Mouse (Mus musculus) kidney, postnatal 4 days (tissue): ENCODE measurements around the gene Dip2a.

Experiments used
- DNase-seq, 2 experiments: peaks; one replicate each; pipeline ENCODE4 v3.0.0; 2021; ENCODE audit warnings: mixed read lengths in 2 of 2

The Dip2a gene

DNA sequence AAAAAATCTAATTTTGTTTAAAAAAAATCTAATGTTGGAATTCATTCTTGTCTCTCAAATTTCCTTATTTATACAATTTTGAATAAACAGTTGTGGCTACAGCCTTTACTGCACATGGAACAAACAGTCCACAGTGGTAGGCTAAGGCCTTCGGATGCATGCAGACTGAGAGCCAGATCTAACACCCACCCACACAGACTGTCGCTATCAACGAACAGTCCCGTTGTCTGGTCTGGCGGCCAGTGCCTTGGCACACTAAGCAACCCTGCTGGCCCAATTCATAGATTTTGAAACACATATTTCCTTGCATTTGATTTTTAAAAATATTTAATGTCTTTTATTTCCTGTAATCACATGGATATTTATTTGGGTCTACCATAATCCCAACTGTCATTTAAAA lies 45.0 kb downstream of the Dip2a start:
- DNase-seq: no peak

DNA sequence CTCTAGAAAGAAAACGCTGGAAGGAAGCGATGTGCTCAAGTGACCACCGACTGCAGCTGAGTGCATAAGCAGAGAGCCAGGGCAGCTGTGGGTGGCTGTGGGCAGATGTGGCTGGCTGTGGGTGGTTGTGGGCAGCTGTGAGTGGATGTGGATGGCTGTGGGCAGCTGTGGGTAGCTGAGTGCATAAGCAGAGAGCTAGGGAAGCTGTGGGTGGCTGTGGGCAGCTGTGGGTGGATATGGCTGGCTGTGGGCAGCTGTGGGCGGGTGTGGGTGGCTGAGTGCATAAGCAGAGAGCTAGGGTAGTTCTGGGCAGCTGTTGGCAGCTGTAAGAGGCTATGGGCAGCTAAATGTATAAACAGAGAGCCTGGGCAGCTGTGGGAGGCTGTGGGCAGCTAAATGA lies 51.9 kb downstream of the Dip2a start:
- DNase-seq: peak; percentile 18 to 29

DNA sequence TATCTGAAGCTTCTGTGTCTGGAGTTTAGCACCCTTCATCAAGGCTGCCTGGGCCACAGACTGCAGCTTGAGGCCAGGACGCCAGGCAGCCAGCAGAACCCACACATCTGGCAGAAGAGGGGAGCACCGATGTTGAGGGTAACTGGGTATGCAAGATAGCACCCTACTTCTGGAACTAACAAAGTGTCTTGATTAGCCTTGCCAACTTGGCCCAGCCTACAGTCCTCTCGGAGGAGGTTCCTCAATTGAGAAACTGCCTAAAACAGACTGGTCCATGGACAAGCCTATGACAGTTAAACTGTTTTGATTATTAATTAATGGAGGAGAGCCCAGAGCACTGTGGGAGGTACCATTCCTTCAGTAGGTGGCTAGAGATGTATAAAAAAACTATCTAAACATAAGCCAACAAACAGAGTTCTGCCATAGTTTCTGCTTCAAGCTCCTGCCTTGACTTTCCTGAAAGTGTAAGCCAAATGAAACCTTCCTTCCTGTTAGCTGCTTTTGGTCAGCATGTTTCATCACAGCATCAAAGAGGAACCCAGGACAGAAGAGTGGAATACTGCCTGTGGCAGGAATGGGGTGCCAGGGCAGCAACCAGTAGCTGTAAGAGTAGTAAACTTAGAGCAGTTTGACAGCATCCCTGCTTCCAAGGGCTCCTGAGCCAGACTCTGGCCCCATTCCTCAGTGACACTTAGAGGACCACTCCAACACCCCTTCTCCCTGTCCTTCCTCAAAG lies 55.0 kb downstream of the Dip2a start:
- DNase-seq: no peak

- DNase-seq: no peak
Measured at GRCm38 (mm10) chr10:76289052-76289451, 56.0 kb downstream of the Dip2a start.

DNA sequence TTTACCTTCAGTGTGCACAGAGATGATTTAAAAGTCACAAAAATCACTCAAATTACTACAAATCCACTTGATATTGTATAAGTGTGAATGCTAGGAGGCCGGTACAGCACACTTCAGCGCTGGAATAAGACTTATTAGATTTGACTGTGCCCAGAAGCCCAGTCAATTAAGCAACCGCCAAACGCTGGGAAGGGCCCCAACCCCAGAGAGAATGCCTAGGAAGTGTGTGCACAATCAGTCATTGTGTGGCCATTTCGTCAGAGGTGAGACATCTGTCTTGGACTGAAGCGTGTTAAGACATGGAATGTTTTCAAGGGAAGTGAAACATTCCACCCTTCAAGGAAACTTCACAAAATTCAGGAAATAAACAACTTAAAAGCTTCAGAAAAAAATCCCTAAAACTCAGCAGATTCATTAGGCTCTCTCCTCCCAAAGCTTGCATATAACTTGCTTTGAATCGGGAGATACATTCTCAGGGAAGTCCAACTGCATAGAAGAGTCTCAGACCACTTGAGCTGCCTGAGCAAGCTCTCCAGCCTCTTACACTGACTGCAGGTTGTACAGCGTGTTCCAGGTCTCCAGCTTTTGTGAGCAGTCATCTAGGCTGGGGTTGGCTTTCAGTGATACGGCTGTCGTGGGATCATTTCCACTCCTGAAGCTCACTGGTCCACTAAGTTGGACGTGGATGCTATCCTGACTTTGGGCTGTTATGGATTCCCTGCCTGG lies 56.7 kb downstream of the Dip2a start:
- DNase-seq: no peak

DNA sequence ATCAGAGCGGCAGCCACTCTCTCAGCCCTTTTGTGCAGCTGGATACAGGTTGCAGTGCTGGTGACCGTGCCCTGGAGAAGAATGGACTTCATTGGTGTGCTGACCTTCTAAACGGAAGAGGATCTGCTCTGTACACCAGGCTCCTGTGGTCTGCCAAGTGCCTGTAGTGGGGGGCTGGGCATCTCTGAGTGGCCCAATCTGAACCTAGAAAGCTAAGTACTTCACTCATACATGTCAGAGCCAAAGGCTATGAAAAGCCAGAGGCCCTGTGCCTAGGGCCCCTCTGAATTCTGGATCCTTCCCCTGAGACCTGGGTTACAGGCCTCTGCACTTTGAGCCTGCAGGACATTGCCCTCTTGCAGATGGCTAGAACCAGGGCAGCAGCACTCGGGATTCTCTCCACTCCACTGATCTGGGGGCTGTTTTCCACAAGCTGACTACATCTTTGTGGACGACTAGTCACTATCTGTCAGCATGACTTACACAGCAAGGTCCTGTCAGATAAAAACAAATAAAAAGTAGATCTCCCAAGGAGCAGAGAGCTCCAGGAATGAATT lies 66.5 kb downstream of the Dip2a start:
- DNase-seq: no peak

- DNase-seq: no peak
Measured at GRCm38 (mm10) chr10:76275256-76275655, 69.8 kb downstream of the Dip2a start.

GRCm38 (mm10) chr10:76271238-76271637 lies 73.9 kb downstream of the Dip2a start:
- DNase-seq: peak; percentile 67 to 74

- no peak for DNase-seq
Measured at GRCm38 (mm10) chr10:76262431-76262830, 82.7 kb downstream of the Dip2a start.

DNA sequence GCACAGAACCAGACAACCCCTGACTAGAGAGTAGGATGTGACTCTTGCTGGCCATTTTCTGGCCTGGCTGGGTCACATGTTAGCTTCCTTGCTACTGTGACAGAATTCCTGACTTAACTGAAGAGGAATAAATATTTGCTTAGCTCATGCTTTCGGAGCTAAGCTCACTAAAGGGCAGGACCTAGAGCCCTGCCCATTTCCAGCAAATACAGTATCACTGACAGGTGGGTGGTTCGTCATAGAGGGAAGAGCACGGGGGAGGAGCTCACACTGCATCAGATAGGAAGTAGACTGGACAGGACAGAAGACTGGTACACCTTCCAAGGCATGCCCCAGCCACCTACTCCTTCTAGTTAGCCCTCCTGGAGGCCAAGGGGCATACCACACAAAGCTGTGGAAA lies 83.6 kb downstream of the Dip2a start:
- no peak for DNase-seq

- DNase-seq: peak; percentile 44 to 57
Measured at GRCm38 (mm10) chr10:76260358-76261059, 84.6 kb downstream of the Dip2a start.

DNA sequence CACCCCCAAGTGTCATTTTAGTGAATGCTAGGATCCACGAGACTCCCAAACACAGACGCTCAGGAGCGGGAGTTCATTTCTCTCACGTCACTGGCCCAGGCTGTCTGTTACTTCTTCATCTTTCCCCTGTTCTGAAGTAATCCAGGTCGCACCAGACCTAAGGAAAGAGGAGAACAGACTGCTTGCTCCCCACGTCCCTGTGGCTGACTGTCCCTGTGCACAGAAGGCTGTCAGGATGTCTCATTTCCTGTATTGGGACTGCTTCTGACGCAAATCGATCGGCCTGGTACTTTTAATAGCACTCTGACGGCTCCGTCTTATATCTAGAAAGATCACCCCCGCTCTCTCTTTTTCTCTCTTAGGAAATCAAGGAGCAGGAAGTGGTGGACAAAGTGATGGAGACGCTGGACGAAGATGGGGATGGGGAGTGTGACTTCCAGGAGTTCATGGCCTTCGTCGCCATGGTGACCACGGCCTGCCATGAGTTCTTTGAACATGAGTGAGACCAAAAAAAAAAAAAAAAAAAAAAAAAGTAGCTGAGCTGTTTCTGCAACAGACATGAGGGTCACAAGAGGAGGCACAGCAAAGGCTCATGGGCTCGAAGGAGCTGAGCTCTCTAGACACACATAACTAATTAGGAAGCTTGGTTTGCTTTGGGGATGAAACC lies 85.4 kb downstream of the Dip2a start:
- DNase-seq: peak in 1 of 2 experiments; percentile 44

GRCm38 (mm10) chr10:76257719-76258390 lies 87.2 kb downstream of the Dip2a start:
- DNase-seq: peak; percentile 30 to 46

DNA sequence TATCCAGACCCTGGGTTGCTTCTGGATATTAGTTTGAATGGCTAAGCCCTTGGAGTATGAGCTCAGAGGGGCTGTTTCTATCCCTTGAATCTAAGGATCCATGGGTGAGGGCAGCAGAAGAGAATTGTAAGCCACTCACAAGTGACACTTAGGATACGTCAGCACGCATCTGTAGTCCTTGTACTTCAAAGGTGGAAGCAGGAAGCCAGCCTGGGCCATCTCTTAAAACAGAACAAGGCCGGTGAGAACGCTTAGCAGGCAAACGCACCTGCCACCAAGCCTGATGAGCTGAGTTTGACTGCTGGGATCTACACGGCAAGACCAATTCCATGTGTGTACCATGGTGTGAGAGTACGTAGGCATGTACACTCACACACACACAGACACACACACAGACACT lies 87.9 kb downstream of the Dip2a start:
- DNase-seq: no peak

DNA sequence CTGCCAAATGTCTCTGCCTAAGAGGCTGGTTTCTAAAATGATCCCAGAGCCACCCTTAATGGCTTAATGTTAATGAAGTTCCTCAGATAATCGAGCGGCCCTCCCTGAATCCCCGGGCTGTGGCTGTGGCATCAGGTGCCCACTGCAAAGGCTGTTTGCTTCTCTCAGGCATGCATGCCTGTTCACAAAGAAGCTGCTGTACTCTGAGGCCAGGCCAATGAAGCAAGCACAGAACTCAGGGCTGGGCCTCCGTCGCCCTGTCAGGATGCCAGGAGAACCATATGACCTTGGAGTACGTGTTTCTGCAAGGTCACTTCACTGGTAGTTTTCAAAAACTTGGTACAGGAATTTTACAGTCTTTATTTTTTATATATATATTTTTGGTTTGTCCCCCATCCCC lies 89.5 kb downstream of the Dip2a start:
- DNase-seq: no peak

DNA sequence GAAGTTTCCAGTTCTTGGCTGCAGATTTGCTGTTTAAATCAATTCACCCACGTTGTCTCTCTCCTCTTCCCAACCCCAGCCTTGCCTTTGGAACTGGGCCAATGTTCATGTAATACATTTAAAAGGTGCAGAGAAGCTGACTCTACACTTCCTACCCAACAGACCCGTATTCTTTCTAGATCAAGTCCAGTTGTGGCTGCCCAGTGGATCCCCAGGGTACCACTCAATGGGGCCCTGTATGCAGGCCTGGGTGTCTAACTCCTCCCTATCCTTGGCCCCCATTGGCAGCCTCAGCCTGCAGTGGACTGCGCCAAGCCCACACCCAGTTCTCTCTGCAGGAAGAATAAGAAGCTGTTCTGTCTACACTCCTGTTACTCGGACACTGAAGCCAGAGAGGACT lies 91.6 kb downstream of the Dip2a start, which contains the start of gene S100b:
S100b (plus strand) TSS at position 318 of the 400 bp plus-strand sequence.
- DNase-seq: peak in 1 of 2 experiments; percentile 35

GRCm38 (mm10) chr10:76253079-76253478 lies 92.0 kb downstream of the Dip2a start:
- no peak for DNase-seq

GRCm38 (mm10) chr10:76250870-76251269 lies 94.2 kb downstream of the Dip2a start:
- no peak for DNase-seq

DNA sequence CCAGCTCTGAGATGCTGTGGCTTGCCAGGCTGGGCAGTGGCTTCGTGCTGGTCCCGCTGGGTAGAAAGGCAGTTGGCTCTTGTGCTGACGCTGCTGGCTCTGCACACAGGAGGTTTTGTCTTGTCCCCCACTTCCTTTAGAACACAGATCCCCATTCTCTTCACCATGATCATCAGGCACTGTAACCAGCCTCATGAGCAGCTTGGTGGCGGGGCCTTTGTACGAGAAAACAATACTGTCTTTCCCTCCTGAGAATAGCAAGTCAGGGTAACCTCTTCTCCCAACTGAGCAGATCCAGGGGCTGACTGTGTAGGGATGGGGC lies 96.5 kb downstream of the Dip2a start:
- no peak for DNase-seq

DNA sequence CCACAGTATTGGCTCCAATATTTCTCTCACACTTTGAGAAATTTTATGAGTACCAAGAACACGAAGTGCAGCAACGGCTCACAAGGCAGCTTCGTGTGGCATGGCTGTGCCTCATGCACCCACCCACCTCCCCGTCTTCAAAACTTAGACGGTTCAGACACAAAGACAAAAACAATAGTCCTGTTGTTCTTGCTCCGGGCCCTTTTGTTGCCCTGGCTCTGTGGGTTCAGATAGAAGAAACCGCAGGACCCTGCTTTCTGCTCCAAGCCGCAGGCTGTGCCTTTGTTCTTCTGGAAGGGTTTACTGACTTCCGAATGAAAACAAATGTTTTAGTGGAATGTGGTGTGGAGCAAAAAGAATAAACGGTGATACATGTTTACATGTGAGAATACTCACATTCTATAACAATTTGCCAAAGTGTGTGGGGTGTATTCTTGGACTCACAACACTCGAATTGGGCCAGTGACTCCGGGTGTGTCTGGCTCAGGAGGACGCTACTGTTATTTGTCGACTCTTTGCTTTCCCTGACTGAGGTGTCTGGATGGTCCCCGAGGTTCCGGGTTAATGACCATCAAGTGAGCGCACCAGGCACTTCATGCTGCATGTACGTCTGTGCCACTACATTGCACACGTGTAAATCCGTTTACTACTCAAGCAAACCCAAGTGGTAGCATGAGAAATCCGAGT lies 97.0 kb downstream of the Dip2a start:
- DNase-seq: no peak

- no peak for DNase-seq
Measured at GRCm38 (mm10) chr10:76246601-76247000, 98.5 kb downstream of the Dip2a start.

DNA sequence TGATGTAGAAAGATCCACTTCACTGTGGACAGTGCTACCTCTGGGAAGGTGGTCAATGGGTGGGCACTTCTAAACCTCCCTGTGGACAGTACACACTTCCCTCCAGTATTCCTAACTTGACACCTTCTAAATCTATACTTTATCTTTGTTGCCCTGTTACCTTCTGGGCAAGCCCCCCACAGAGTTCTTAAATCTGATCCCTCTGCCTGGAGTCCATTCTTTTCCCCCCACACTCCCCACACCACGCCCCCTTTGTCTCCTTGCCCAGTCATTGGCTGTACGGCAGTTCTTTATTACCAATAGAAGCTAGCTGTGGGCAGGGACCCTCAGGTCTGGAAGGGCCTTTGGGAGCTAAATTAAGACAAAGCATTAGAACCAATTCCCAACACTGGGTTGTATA lies 100.0 kb downstream of the Dip2a start:
- no peak for DNase-seq
